34 mouse cellular contexts compared by ENCODE assay signal in genomic region chr1:87507857-87508256, GRCm38 (mm10). TPM values are rescaled to one million over a fixed set of nuclear protein-coding genes. Genes with fewer than 3 reads are reported as not detected.
DNase-seq lines count a peak whose midpoint lies in the region; ATAC-seq and TF ChIP-seq lines count a peak whose summit lies in the region.
"Had no signal": no experiment of that assay in that cellular context is flagged by ENCODE, and none has a peak within 500 bp of the region (broad histone marks: within the 10 kb centered on the region; RNA-seq: fewer than 3 reads in every experiment).

No protein-coding gene starts in this region.

- H3K4me1 ChIP-seq in kidney, embryonic 14.5 days (ENCODE audit: control insufficient read depth, insufficient read depth, low read length) = peaks cover 10% of the 10 kb centered on the region

- ATAC-seq in kidney, embryonic 14.5 days (ENCODE audit: low FRiP score, low TSS enrichment) = no peak
- ATAC-seq: forebrain, embryonic 15.5 days; hindbrain, embryonic 16.5 days; midbrain, embryonic 15.5 days; Patski had no signal

- 67% methylated on average over 6 of the region's 6 CpGs for WGBS in kidney, embryonic 14.5 days

- no peak overlapping the region for H3K27ac ChIP-seq in kidney, embryonic 14.5 days (ENCODE audit: low read depth, low read length)
- peak overlapping the region; percentile 94 for H3K27ac ChIP-seq in layer of hippocampus, adult 2 months
- H3K27ac ChIP-seq: embryonic facial prominence, embryonic 13.5 days; forebrain, embryonic 10.5 days; forebrain, embryonic 15.5 days; heart, embryonic 10.5 days; heart, embryonic 15.5 days; limb, embryonic 10.5 days; limb, embryonic 15.5 days; liver, embryonic 15.5 days; midbrain, embryonic 10.5 days; midbrain, embryonic 15.5 days had no signal

- no peaks in the 10 kb centered on the region for H3K9me3 ChIP-seq in kidney, embryonic 14.5 days (ENCODE audit: control insufficient read depth, low read length)
- H3K9me3 ChIP-seq: embryonic facial prominence, embryonic 13.5 days; forebrain, embryonic 10.5 days; forebrain, embryonic 15.5 days; heart, embryonic 10.5 days; heart, embryonic 15.5 days; limb, embryonic 10.5 days; limb, embryonic 15.5 days; liver, embryonic 15.5 days; midbrain, embryonic 10.5 days; midbrain, embryonic 15.5 days had no signal

- no peaks in the 10 kb centered on the region for H3K36me3 ChIP-seq in kidney, embryonic 14.5 days (ENCODE audit: control insufficient read depth, insufficient read depth, low read length)
- H3K36me3 ChIP-seq: embryonic facial prominence, embryonic 13.5 days; forebrain, embryonic 10.5 days; forebrain, embryonic 15.5 days; heart, embryonic 10.5 days; heart, embryonic 15.5 days; limb, embryonic 10.5 days; limb, embryonic 15.5 days; liver, embryonic 15.5 days; midbrain, embryonic 10.5 days; midbrain, embryonic 15.5 days had no signal

- no peak overlapping the region for H3K9ac ChIP-seq in kidney, embryonic 14.5 days (ENCODE audit: low read depth, low read length)
- H3K9ac ChIP-seq: embryonic facial prominence, embryonic 13.5 days; forebrain, embryonic 15.5 days; heart, embryonic 15.5 days; limb, embryonic 15.5 days; liver, embryonic 15.5 days; lung, embryonic 14.5 days; midbrain, embryonic 15.5 days had no signal

- no peak overlapping the region for H3K4me3 ChIP-seq in kidney, embryonic 14.5 days (ENCODE audit: low read length)
- peak overlapping the region; percentile 84 for H3K4me3 ChIP-seq in layer of hippocampus, adult 2 months
- H3K4me3 ChIP-seq: embryonic facial prominence, embryonic 13.5 days; forebrain, embryonic 10.5 days; forebrain, embryonic 15.5 days; heart, embryonic 10.5 days; heart, embryonic 15.5 days; limb, embryonic 10.5 days; limb, embryonic 15.5 days; liver, embryonic 15.5 days; midbrain, embryonic 10.5 days; midbrain, embryonic 15.5 days had no signal

- TF ChIP-seq CTCF in layer of hippocampus, adult 2 months (conservative IDR thresholded peaks at IDR 0.05) = peak; percentile 31

- peak; percentile 36 for DNase-seq in kidney, adult 11 months
- DNase-seq in layer of hippocampus, adult 2 months (ENCODE audit: low spot score in 2 of 2) = no peak
- no peak for DNase-seq in layer of hippocampus, postnatal 10 days (ENCODE audit: low spot score in 2 of 2)
- peak; percentile 65 for DNase-seq in brain, adult 2 months (ENCODE audit: low read depth, low spot score)
- peak; percentile 20 to 31 for DNase-seq in kidney, postnatal 25 days
- DNase-seq in layer of hippocampus, postnatal 25 days (ENCODE audit: extremely low spot score in 1 of 2, low spot score in 1 of 2) = no peak
- DNase-seq: adrenal gland, postnatal 14 days; cerebellum, adult 11-12 months; cerebellum, adult 9-11 months; lung, postnatal 14 days; right cerebral cortex, adult 18-20 months had no signal

- no peak overlapping the region for H3K4me2 ChIP-seq in kidney, embryonic 14.5 days (replicated peaks; ENCODE audit: low read depth, low read length)
- H3K4me2 ChIP-seq: embryonic facial prominence, embryonic 13.5 days; forebrain, embryonic 15.5 days; heart, embryonic 15.5 days; limb, embryonic 15.5 days; liver, embryonic 15.5 days; lung, embryonic 14.5 days had no signal

- H3K27me3 ChIP-seq in kidney, embryonic 14.5 days (ENCODE audit: control insufficient read depth, insufficient read depth, low read length) = peaks cover 41% of the 10 kb centered on the region
- H3K27me3 ChIP-seq: Patski had no signal

RNA-seq across cellular contexts. Expression of gene Neu2, which starts 1.8 kb away (rescaled TPM):
- polyA plus RNA-seq in kidney, embryonic 14.5 days (2014; fragmentation: Nextera tagmentation; extraction: Ambion mirVana) = 0.20 and 0.80 TPM in 2 replicates
- total RNA-seq in layer of hippocampus, adult 2 months (2021) = under 1 TPM; 0.38 to 0.44 TPM
- total RNA-seq in layer of hippocampus, postnatal 10 days (2021) = under 1 TPM; 0.46 to 0.83 TPM
- under 1 TPM; 0.71 to 0.80 TPM for total RNA-seq in layer of hippocampus, postnatal 25 days (2021)
- total RNA-seq: adrenal gland, postnatal 14 days; heart, postnatal 25 days; MEL had no signal
- polyA plus RNA-seq: embryonic facial prominence, embryonic 13.5 days; forebrain, embryonic 10.5 days; hindbrain, embryonic 11.5 days; limb, embryonic 10.5 days; limb, embryonic 15.5 days; midbrain, embryonic 10.5 days; neural tube, embryonic 11.5 days had no signal

RNA-seq across cellular contexts. Expression of gene Snorc, which starts 37.8 kb away (rescaled TPM):
- not detected in 2 replicates for polyA plus RNA-seq in kidney, embryonic 14.5 days (2014; fragmentation: Nextera tagmentation; extraction: Ambion mirVana)
- total RNA-seq in layer of hippocampus, adult 2 months (2021) = not detected
- not detected for total RNA-seq in layer of hippocampus, postnatal 10 days (2021)
- total RNA-seq in layer of hippocampus, postnatal 25 days (2021) = not detected
- total RNA-seq: adrenal gland, postnatal 14 days; gastrocnemius, adult 8-10 months; heart, postnatal 25 days; layer of hippocampus, postnatal 14 days; left cerebral cortex, postnatal 10 days; MEL had no signal
- polyA plus RNA-seq: forebrain, embryonic 10.5 days; forebrain, embryonic 15.5 days; gonadal fat pad, adult 2 months; heart, embryonic 10.5 days; heart, embryonic 15.5 days; hindbrain, embryonic 11.5 days; intestine, embryonic 14.5 days; limb, embryonic 10.5 days; lung, embryonic 14.5 days; midbrain, embryonic 10.5 days; neural tube, embryonic 11.5 days; Patski had no signal

Comparison
In these comparisons a context has a peak if more than half of its experiments do, and no peak if none do; other contexts are left out.
1. DNase-seq: peak in kidney, adult 11 months (single experiment), brain, adult 2 months (single experiment) and kidney, postnatal 25 days (2 of 2); none in layer of hippocampus, adult 2 months (0 of 2), layer of hippocampus, postnatal 10 days (0 of 2) and layer of hippocampus, postnatal 25 days (0 of 2).